Mouse (Mus musculus) myocyte (in vitro differentiated cells): ENCODE data around the gene Prrg2. TPM values are rescaled to one million over a fixed set of nuclear protein-coding genes. Genes with fewer than 3 reads are reported as not detected.
A peak's percentile ranks its signal among the peaks of the same experiment; 100 is the strongest.

Experiments used
- H3K27me3 ChIP-seq: one replicate; pipeline ENCODE4 v1.6.1; 2011; ENCODE audit not compliant: control insufficient read depth, insufficient read depth, insufficient read length
- H3K36me3 ChIP-seq: one replicate; pipeline ENCODE4 v1.6.1; 2011; ENCODE audit not compliant: control insufficient read depth, insufficient read depth
- H3K4me2 ChIP-seq: one replicate; pipeline ENCODE4 v1.6.1; 2011; ENCODE audit warnings: low read depth, control low read depth
- H3K4me3 ChIP-seq: one replicate; pipeline ENCODE4 v1.5.1; 2011; ENCODE audit warnings: mild to moderate bottlenecking, control low read depth, moderate library complexity
- H3K79me2 ChIP-seq: one replicate; pipeline ENCODE4 v1.6.1; 2011; ENCODE audit not compliant: control insufficient read depth, insufficient read depth
- H3ac ChIP-seq: one replicate; pipeline ENCODE4 v1.6.1; 2011; ENCODE audit not compliant: control insufficient read depth, insufficient read length
- CEBPB ChIP-seq: IDR thresholded peaks from 2 replicates; pipeline ENCODE4 v1.6.1; 2011; ENCODE audit warnings: mild to moderate bottlenecking, moderate library complexity; ENCODE audit not compliant: poor library complexity, insufficient read depth, severe bottlenecking
- E2F4 ChIP-seq: IDR thresholded peaks from one replicate; pipeline ENCODE4 v1.6.1; 2011; ENCODE audit warnings: mild to moderate bottlenecking, control low read depth, moderate library complexity; ENCODE audit not compliant: insufficient read depth
- MAX ChIP-seq: IDR thresholded peaks from one replicate; pipeline ENCODE4 v1.6.1; 2011; ENCODE audit warnings: low read depth, mild to moderate bottlenecking, control low read depth
- MYOD1 ChIP-seq, 3 experiments: IDR thresholded peaks; one replicate each; pipeline ENCODE4 v1.6.1; 2011; ENCODE audit warnings: control low read depth in 2 of 3, low read depth in 2 of 3, mild to moderate bottlenecking in 2 of 3, moderate library complexity in 1 of 3; ENCODE audit not compliant: insufficient read length in 2 of 3, control insufficient read depth in 1 of 3
- MYOG ChIP-seq, 3 experiments: IDR thresholded peaks; one replicate each; pipeline ENCODE4 v1.6.1; 2011; ENCODE audit warnings: control low read depth in 2 of 3, low read depth in 2 of 3, mild to moderate bottlenecking in 2 of 3; ENCODE audit not compliant: insufficient read length in 2 of 3, control insufficient read depth in 1 of 3, insufficient read depth in 1 of 3
- POLR2A ChIP-seq: IDR thresholded peaks from one replicate; pipeline ENCODE4 v1.6.1; 2011; ENCODE audit warnings: low read depth, mild to moderate bottlenecking, control low read depth, moderate library complexity; ENCODE audit not compliant: insufficient read length
- POLR2AphosphoS2 ChIP-seq: IDR thresholded peaks from one replicate; pipeline ENCODE4 v1.6.1; 2011; ENCODE audit warnings: low read depth, control low read depth; ENCODE audit not compliant: insufficient read length
- REST ChIP-seq: IDR thresholded peaks from one replicate; pipeline ENCODE4 v1.6.1; 2011; ENCODE audit warnings: mild to moderate bottlenecking, control low read depth, moderate library complexity; ENCODE audit not compliant: insufficient read depth, insufficient read length
- SRF ChIP-seq: IDR thresholded peaks from one replicate; pipeline ENCODE4 v1.6.1; 2011; ENCODE audit warnings: low read depth; ENCODE audit not compliant: control insufficient read depth, insufficient read length
- TCF12 ChIP-seq: IDR thresholded peaks from one replicate; pipeline ENCODE4 v1.6.1; 2011; ENCODE audit warnings: mild to moderate bottlenecking, control low read depth; ENCODE audit not compliant: poor library complexity, insufficient read depth, severe bottlenecking
- TCF3 ChIP-seq: IDR thresholded peaks from one replicate; pipeline ENCODE4 v1.6.1; 2011; ENCODE audit warnings: low read depth, control low read depth; ENCODE audit not compliant: insufficient read length
- USF1 ChIP-seq: IDR thresholded peaks from one replicate; pipeline ENCODE4 v1.6.1; 2011; ENCODE audit warnings: low read depth, mild to moderate bottlenecking, control low read depth, moderate library complexity
- polyA plus RNA-seq: library from polyadenylated mRNA; unstranded; fragments of >200 nt; fragmentation: generic; extraction: Trizol; gene quantifications from one replicate; pipeline ENCODE4 v1.2.1, GENCODE M21; 2012; ENCODE audit warnings: missing spikeins

Prrg2 gene
- polyA plus RNA-seq, 1 experiment: 12.9 TPM

DNA sequence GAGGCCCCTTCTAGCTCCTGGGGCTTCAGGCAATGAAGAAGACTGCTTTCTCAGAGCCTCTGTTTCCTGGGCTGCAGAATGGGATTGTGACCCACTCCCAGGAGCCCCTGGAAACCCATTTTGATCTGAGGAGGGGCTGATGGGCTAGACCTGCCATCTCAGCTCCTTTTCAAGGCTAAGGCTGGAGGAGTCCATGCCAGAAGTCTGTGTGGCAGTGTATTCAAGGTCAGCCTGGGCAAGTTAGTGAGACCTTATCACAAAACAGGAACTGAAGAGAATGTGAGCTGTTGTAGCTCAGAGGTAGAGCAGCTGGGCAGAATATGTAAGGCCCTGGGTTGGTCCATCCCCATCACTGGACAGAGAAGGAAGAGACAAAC, 5.5 kb downstream of the Prrg2 start:
- no peak overlapping the region for H3ac ChIP-seq
- no peak for TF ChIP-seq MYOD1 (IDR thresholded peaks at IDR 0.05; ENCODE audit: control insufficient read depth in 1 of 3, insufficient read length in 2 of 3, low read depth in 2 of 3)
- no peaks in the 10 kb centered on the region for H3K27me3 ChIP-seq
- no peak overlapping the region for H3K4me2 ChIP-seq
- peaks cover 3% of the 10 kb centered on the region for H3K79me2 ChIP-seq
- H3K36me3 ChIP-seq: no peaks in the 10 kb centered on the region
- H3K4me3 ChIP-seq: no peak overlapping the region

DNA sequence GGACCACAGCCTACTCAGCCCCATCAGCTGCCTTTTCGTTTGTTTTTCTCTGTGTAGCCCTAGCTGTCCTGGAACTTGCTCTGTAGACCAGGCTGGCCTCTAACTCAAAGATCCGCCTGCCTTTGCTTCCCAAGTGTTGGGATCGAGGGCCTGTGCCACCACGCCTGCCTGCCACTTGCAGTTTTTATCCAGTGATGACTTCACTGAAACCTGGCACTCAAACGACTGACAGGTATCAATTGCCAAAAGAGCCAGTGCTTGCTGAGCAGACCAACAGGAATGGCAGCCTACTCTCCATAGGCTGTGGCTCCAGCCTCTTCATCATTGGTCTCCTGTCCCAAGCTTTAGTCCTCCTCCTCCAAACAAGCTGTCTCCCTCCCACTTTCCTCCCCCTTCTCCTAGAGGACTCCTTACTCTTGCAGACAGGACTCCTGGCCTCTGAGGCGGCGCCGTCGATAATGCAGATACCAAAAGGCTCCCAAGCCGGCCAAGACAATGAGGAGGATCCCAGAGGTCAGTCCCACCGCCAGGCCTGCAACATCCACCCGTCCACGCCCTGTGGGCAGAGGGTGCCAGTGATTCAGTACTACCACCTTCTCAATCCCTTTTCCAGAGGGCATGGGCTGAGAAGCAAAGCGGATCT, 6.0 kb downstream of the Prrg2 start:
- Histone ChIP-seq H3K4me3 (no peak overlapping the region), H3K27me3 (no peaks in the 10 kb centered on the region), H3K4me2 (no peak overlapping the region), H3ac (no peak overlapping the region), H3K36me3 (no peaks in the 10 kb centered on the region), H3K79me2 (peaks cover 8% of the 10 kb centered on the region)
- TF ChIP-seq E2F4: no peak
- no peak for TF ChIP-seq USF1
- TF ChIP-seq REST: no peak
- no peak for TF ChIP-seq POLR2AphosphoS2
- TF ChIP-seq SRF: no peak
- TF ChIP-seq MAX: no peak
- no peak for TF ChIP-seq POLR2A
- no peak for TF ChIP-seq CEBPB
- no peak for TF ChIP-seq TCF3
- no peak for TF ChIP-seq TCF12
- TF ChIP-seq MYOD1 (IDR thresholded peaks at IDR 0.05; ENCODE audit: control insufficient read depth in 1 of 3, insufficient read length in 2 of 3, low read depth in 2 of 3): no peak
- no peak for TF ChIP-seq MYOG (IDR thresholded peaks at IDR 0.05; ENCODE audit: control insufficient read depth in 1 of 3, insufficient read depth in 1 of 3, insufficient read length in 2 of 3, low read depth in 2 of 3)

DNA sequence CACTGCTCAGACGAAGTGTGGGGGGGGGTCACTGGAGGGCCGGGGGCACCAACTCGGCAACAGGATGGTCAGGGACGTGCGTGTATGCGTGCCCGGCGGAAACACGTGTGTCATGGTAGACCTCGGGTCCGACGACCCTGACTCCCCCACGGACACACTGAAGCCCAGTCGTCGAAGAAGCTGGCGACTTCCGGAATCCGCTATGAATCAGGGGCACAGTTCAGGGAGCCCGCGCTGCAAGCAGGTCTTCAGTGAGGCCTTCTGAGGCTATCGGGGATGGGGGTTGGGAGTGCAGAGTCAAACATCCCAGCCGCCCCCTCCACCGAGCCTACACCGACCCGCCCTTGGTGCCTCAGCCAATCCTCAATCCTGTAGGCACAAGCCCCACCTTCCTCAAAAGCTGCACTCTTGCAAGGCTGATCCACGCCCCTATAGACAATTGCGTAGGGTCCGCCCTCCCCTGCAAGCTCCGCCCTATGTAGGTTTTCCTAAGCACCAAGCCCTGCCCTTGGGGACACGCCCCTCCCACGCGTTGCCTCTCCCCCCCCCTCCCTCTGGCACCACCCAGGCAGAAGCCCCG, 8.5 kb downstream of the Prrg2 start:
- Histone ChIP-seq H3ac (peak overlapping the region; percentile 42), H3K79me2 (peaks cover 13% of the 10 kb centered on the region), H3K4me3 (peak overlapping the region; percentile 58), H3K27me3 (no peaks in the 10 kb centered on the region), H3K4me2 (peak overlapping the region; percentile 96), H3K36me3 (no peaks in the 10 kb centered on the region)
- no peak for TF ChIP-seq MAX
- TF ChIP-seq POLR2AphosphoS2: peak; percentile 89
- TF ChIP-seq REST: peak; percentile 1
- TF ChIP-seq POLR2A: peak; percentile 82
- no peak for TF ChIP-seq USF1
- peak; percentile 46 for TF ChIP-seq SRF
- peak; percentile 54 for TF ChIP-seq E2F4

DNA sequence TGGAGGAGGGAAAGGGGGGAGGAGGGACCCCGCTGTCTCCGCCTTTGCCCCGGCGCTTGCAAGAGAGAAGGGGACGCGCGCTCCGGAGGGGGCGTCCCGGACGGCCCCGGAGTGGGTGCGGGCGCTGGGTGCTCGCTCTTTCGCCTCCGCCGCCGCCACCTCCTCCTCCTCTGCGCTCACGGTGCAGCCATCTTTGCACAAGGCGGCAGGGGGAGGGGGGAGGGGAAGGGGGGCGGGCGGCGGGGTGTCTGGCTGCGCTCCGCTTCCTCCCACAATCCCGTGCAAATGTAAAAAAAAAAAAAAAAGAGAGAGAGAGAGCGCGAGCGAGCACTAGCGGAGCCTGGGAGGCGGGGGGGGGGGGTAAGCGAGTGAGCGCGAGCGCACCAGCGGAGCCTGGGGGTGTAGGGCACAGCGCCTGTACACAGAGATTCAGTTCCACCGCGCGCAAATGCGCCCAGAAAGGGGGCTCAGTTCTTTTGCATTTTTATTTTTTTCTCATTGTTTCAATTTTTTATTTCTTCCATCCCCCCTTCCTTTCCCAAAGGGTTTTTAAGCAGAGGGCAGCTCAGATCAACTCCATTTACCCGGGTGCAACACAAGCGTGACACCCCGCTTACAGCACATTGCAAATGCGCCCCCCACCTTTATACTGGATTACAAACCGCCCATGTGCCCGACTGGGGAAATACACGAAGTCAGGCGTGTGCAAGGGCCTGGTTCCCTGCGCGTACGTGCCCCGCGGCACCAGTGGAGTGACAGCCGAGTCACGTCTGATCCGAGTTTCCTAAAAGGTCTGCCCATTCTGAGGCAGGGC, 9.2 kb downstream of the Prrg2 start:
- Histone ChIP-seq H3K4me3 (peak overlapping the region; percentile 58), H3K79me2 (peaks cover 13% of the 10 kb centered on the region), H3ac (peak overlapping the region; percentile 42), H3K36me3 (no peaks in the 10 kb centered on the region), H3K4me2 (peak overlapping the region; percentile 96), H3K27me3 (no peaks in the 10 kb centered on the region)
- no peak for TF ChIP-seq USF1
- no peak for TF ChIP-seq E2F4
- no peak for TF ChIP-seq SRF
- TF ChIP-seq CEBPB: no peak
- peak; percentile 66 for TF ChIP-seq POLR2A
- no peak for TF ChIP-seq POLR2AphosphoS2

- H3K27me3 ChIP-seq: no peaks in the 10 kb centered on the region
- peak within 1 kb of the TSS; percentile 42 for H3ac ChIP-seq
- no peaks in the 10 kb centered on the region for H3K36me3 ChIP-seq
- peaks cover 13% of the 10 kb centered on the region for H3K79me2 ChIP-seq
- TF ChIP-seq MYOG (IDR thresholded peaks at IDR 0.05; ENCODE audit: control insufficient read depth in 1 of 3, insufficient read depth in 1 of 3, insufficient read length in 2 of 3, low read depth in 2 of 3): no peak
- no peak for TF ChIP-seq POLR2A
- no peak for TF ChIP-seq MYOD1 (IDR thresholded peaks at IDR 0.05; ENCODE audit: control insufficient read depth in 1 of 3, insufficient read length in 2 of 3, low read depth in 2 of 3)
- TF ChIP-seq MAX: no peak
- H3K4me3 ChIP-seq: peak within 1 kb of the TSS; percentile 58
- H3K4me2 ChIP-seq: peak within 1 kb of the TSS; percentile 98
Observed at GRCm38 (mm10) chr7:45052862-45053116, 9.7 kb downstream of the Prrg2 start, which contains the start of gene Prr12. Gene Prr12, minus strand, starts transcription at chr7:45052881.
